Mouse (Mus musculus): ENCODE measurements around the gene Gpbp1.

- no peak for TF ChIP-seq CTCF (IDR thresholded peaks at IDR 0.05; ENCODE audit: insufficient read depth, low read depth, low read length)
- no peak for TF ChIP-seq POLR2A (IDR thresholded peaks at IDR 0.05; ENCODE audit: insufficient read depth, low read depth, low read length)
These were observed 98.5 kb downstream of the Gpbp1 start for GRCm38 (mm10) chr13:111391426-111391825.

All from olfactory bulb, adult 2 months (tissue).